Mouse (Mus musculus): ENCODE data around the gene Cd82. TPM values are rescaled to one million over a fixed set of nuclear protein-coding genes. Genes with fewer than 3 reads are reported as not detected.
A peak's percentile ranks its signal among the peaks of the same experiment; 100 is the strongest.

The Cd82 gene
- polyA plus RNA-seq, 1 experiment, result 181 TPM

- Histone ChIP-seq H3K4me3 (ENCODE audit: control insufficient read depth, insufficient read depth, low read length) (no peak overlapping the region), H3K36me3 (ENCODE audit: control insufficient read depth, insufficient read depth, low read length) (no peaks in the 10 kb centered on the region), H3K27ac (ENCODE audit: control insufficient read depth, insufficient read depth, low read length) (no peak overlapping the region), H3K27me3 (ENCODE audit: control insufficient read depth, insufficient read depth, low read length) (no peaks in the 10 kb centered on the region), H3K4me1 (replicated peaks; ENCODE audit: control insufficient read depth, insufficient read depth, low read length) (peaks cover 42% of the 10 kb centered on the region)
- DNase-seq, result no peak
- WGBS, result 91% methylated on average over 6 of the region's 6 CpGs
- TF ChIP-seq POLR2A (IDR thresholded peaks at IDR 0.05; ENCODE audit: control insufficient read depth, extremely low read depth, insufficient read depth, low read length, poor library complexity), result no peak
- TF ChIP-seq CTCF (IDR thresholded peaks at IDR 0.05; ENCODE audit: borderline replicate concordance, control insufficient read depth, extremely low read depth, insufficient read depth, low read length, poor library complexity), result no peak
These were observed 30.1 kb downstream of the Cd82 start for GRCm38 (mm10) chr2:93432600-93433389.

- Histone ChIP-seq H3K36me3 (ENCODE audit: control insufficient read depth, insufficient read depth, low read length) (no peaks in the 10 kb centered on the region), H3K4me1 (replicated peaks; ENCODE audit: control insufficient read depth, insufficient read depth, low read length) (peaks cover 42% of the 10 kb centered on the region), H3K4me3 (ENCODE audit: control insufficient read depth, insufficient read depth, low read length) (no peak overlapping the region), H3K27ac (ENCODE audit: control insufficient read depth, insufficient read depth, low read length) (no peak overlapping the region), H3K27me3 (ENCODE audit: control insufficient read depth, insufficient read depth, low read length) (no peaks in the 10 kb centered on the region)
- no peak for TF ChIP-seq CTCF (IDR thresholded peaks at IDR 0.05; ENCODE audit: borderline replicate concordance, control insufficient read depth, extremely low read depth, insufficient read depth, low read length, poor library complexity)
- no peak for TF ChIP-seq POLR2A (IDR thresholded peaks at IDR 0.05; ENCODE audit: control insufficient read depth, extremely low read depth, insufficient read depth, low read length, poor library complexity)
- DNase-seq, result no peak
- WGBS, result 38% methylated on average over 5 of the region's 5 CpGs
These were observed 31.2 kb downstream of the Cd82 start for GRCm38 (mm10) chr2:93431575-93432325.

GRCm38 (mm10) chr2:93430993-93431392 lies 31.9 kb downstream of the Cd82 start:
- no peak for DNase-seq
- Histone ChIP-seq H3K27me3 (ENCODE audit: control insufficient read depth, insufficient read depth, low read length) (no peaks in the 10 kb centered on the region), H3K4me1 (replicated peaks; ENCODE audit: control insufficient read depth, insufficient read depth, low read length) (peaks cover 48% of the 10 kb centered on the region), H3K4me3 (ENCODE audit: control insufficient read depth, insufficient read depth, low read length) (no peak overlapping the region), H3K36me3 (ENCODE audit: control insufficient read depth, insufficient read depth, low read length) (no peaks in the 10 kb centered on the region), H3K27ac (ENCODE audit: control insufficient read depth, insufficient read depth, low read length) (no peak overlapping the region)
- TF ChIP-seq CTCF (IDR thresholded peaks at IDR 0.05; ENCODE audit: borderline replicate concordance, control insufficient read depth, extremely low read depth, insufficient read depth, low read length, poor library complexity) (no peak), POLR2A (IDR thresholded peaks at IDR 0.05; ENCODE audit: control insufficient read depth, extremely low read depth, insufficient read depth, low read length, poor library complexity) (no peak)
- 76% methylated on average over 5 of the region's 5 CpGs for WGBS

GRCm38 (mm10) chr2:93428004-93428531 lies 34.9 kb downstream of the Cd82 start:
- TF ChIP-seq POLR2A (IDR thresholded peaks at IDR 0.05; ENCODE audit: control insufficient read depth, extremely low read depth, insufficient read depth, low read length, poor library complexity) (peak; percentile 31; the same call in 1 of the 2 replicates), CTCF (IDR thresholded peaks at IDR 0.05; ENCODE audit: borderline replicate concordance, control insufficient read depth, extremely low read depth, insufficient read depth, low read length, poor library complexity) (no peak)
- H3K27me3 ChIP-seq (ENCODE audit: control insufficient read depth, insufficient read depth, low read length), result no peaks in the 10 kb centered on the region
- no peaks in the 10 kb centered on the region for H3K36me3 ChIP-seq (ENCODE audit: control insufficient read depth, insufficient read depth, low read length)
- WGBS, result 5% methylated on average over 11 of the region's 11 CpGs
- H3K4me3 ChIP-seq (ENCODE audit: control insufficient read depth, insufficient read depth, low read length), result no peak overlapping the region
- H3K27ac ChIP-seq (ENCODE audit: control insufficient read depth, insufficient read depth, low read length), result no peak overlapping the region
- peak; percentile 49 for DNase-seq
- peaks cover 68% of the 10 kb centered on the region for H3K4me1 ChIP-seq (replicated peaks; ENCODE audit: control insufficient read depth, insufficient read depth, low read length)

- H3K36me3 ChIP-seq (ENCODE audit: control insufficient read depth, insufficient read depth, low read length), result no peaks in the 10 kb centered on the region
- no peaks in the 10 kb centered on the region for H3K27me3 ChIP-seq (ENCODE audit: control insufficient read depth, insufficient read depth, low read length)
- H3K27ac ChIP-seq (ENCODE audit: control insufficient read depth, insufficient read depth, low read length), result peak overlapping the region; percentile 11; the same call in 1 of the 2 replicates
- DNase-seq, result peak; percentile 32
- TF ChIP-seq CTCF (IDR thresholded peaks at IDR 0.05; ENCODE audit: borderline replicate concordance, control insufficient read depth, extremely low read depth, insufficient read depth, low read length, poor library complexity) (no peak), POLR2A (IDR thresholded peaks at IDR 0.05; ENCODE audit: control insufficient read depth, extremely low read depth, insufficient read depth, low read length, poor library complexity) (no peak)
- no peak overlapping the region for H3K4me3 ChIP-seq (ENCODE audit: control insufficient read depth, insufficient read depth, low read length)
- H3K4me1 ChIP-seq (replicated peaks; ENCODE audit: control insufficient read depth, insufficient read depth, low read length), result peaks cover 67% of the 10 kb centered on the region
- 39% methylated on average over 8 of the region's 8 CpGs for WGBS
These were observed 35.8 kb downstream of the Cd82 start for GRCm38 (mm10) chr2:93427000-93427715.

GRCm38 (mm10) chr2:93425810-93426209 lies 37.1 kb downstream of the Cd82 start:
- H3K27ac ChIP-seq (ENCODE audit: control insufficient read depth, insufficient read depth, low read length), result no peak overlapping the region
- no peaks in the 10 kb centered on the region for H3K36me3 ChIP-seq (ENCODE audit: control insufficient read depth, insufficient read depth, low read length)
- peaks cover 55% of the 10 kb centered on the region for H3K4me1 ChIP-seq (replicated peaks; ENCODE audit: control insufficient read depth, insufficient read depth, low read length)
- no peak for DNase-seq
- H3K4me3 ChIP-seq (ENCODE audit: control insufficient read depth, insufficient read depth, low read length), result no peak overlapping the region
- no peaks in the 10 kb centered on the region for H3K27me3 ChIP-seq (ENCODE audit: control insufficient read depth, insufficient read depth, low read length)
- 86% methylated on average over 4 of the region's 4 CpGs for WGBS
- no peak for TF ChIP-seq POLR2A (IDR thresholded peaks at IDR 0.05; ENCODE audit: control insufficient read depth, extremely low read depth, insufficient read depth, low read length, poor library complexity)
- no peak for TF ChIP-seq CTCF (IDR thresholded peaks at IDR 0.05; ENCODE audit: borderline replicate concordance, control insufficient read depth, extremely low read depth, insufficient read depth, low read length, poor library complexity)
